ENCODE assay signal across 22 mouse cellular contexts in genomic region chr1:118581179-118581578, GRCm38 (mm10). TPM values are rescaled to one million over a fixed set of nuclear protein-coding genes. Genes with fewer than 3 reads are reported as not detected.
A peak's percentile ranks its signal among the peaks of the same experiment; 100 is the strongest.
DNase-seq lines count a peak whose midpoint lies in the region; ATAC-seq and TF ChIP-seq lines count a peak whose summit lies in the region.
"Had no signal": no experiment of that assay in that cellular context is flagged by ENCODE, and none has a peak within 500 bp of the region (broad histone marks: within the 10 kb centered on the region; RNA-seq: fewer than 3 reads in every experiment).

No protein-coding gene starts in this region.

- peaks cover 22% of the 10 kb centered on the region for H3K36me3 ChIP-seq in liver, embryonic 13.5 days
- H3K36me3 ChIP-seq in liver, postnatal 0 days (replicated peaks; ENCODE audit: insufficient read depth, low read length), result peaks cover 25% of the 10 kb centered on the region
- H3K36me3 ChIP-seq in megakaryocyte, embryonic 14.5 days (replicated peaks; ENCODE audit: low read length), result peaks cover 47% of the 10 kb centered on the region

- H3K4me2 ChIP-seq in liver, embryonic 13.5 days, result no peak overlapping the region
- no peak overlapping the region for H3K4me2 ChIP-seq in liver, postnatal 0 days (ENCODE audit: low read depth, low read length)
- H3K4me2 ChIP-seq: forebrain, embryonic 13.5 days; heart, embryonic 13.5 days; hindbrain, embryonic 12.5 days had no signal

- no peak for DNase-seq in frontal cortex, postnatal 36 days (ENCODE audit: low spot score in 2 of 2)
- no peak for DNase-seq in liver, embryonic 13.5 days
- DNase-seq in liver, postnatal 0 days, result no peak
- no peak for DNase-seq in left cerebral cortex, adult 18-20 months (ENCODE audit: low spot score in 2 of 2)
- no peak for DNase-seq in thymus, adult 18-20 months
- DNase-seq: adrenal gland, postnatal 14 days; cerebellum, adult 11-12 months; cerebellum, adult 9-11 months; cerebellum, postnatal 36 days; forebrain, postnatal 0 days; gastrocnemius, postnatal 36 days; heart, adult 2 months; heart, postnatal 10 days; heart, postnatal 4 days had no signal

- H3K4me3 ChIP-seq in liver, embryonic 13.5 days (replicated peaks), result no peak overlapping the region
- no peak overlapping the region for H3K4me3 ChIP-seq in liver, postnatal 0 days (ENCODE audit: low read depth, low read length)
- peak overlapping the region; percentile 70 for H3K4me3 ChIP-seq in megakaryocyte, embryonic 14.5 days (replicated peaks)
- H3K4me3 ChIP-seq: embryonic facial prominence, embryonic 10.5 days; forebrain, embryonic 13.5 days; heart, adult 2 months; heart, embryonic 13.5 days; hindbrain, embryonic 12.5 days had no signal

- H3K9ac ChIP-seq in liver, embryonic 13.5 days, result no peak overlapping the region
- no peak overlapping the region for H3K9ac ChIP-seq in liver, postnatal 0 days (replicated peaks)
- H3K9ac ChIP-seq: forebrain, embryonic 13.5 days; forebrain, postnatal 0 days; heart, embryonic 13.5 days; hindbrain, embryonic 12.5 days had no signal

- WGBS in liver, embryonic 13.5 days (ENCODE audit: insufficient replicate concordance), result 78% methylated on average over 8 of the region's 8 CpGs
- 71% methylated on average over 8 of the region's 8 CpGs for WGBS in liver, postnatal 0 days (ENCODE audit: insufficient replicate concordance)

- no peak overlapping the region for H3K27ac ChIP-seq in liver, embryonic 13.5 days
- H3K27ac ChIP-seq in liver, postnatal 0 days (ENCODE audit: low read depth), result no peak overlapping the region
- H3K27ac ChIP-seq: embryonic facial prominence, embryonic 10.5 days; forebrain, embryonic 13.5 days; heart, adult 2 months; heart, embryonic 13.5 days; hindbrain, embryonic 12.5 days had no signal

- TF ChIP-seq EP300 in liver, postnatal 0 days (IDR thresholded peaks at IDR 0.05; ENCODE audit: low read depth), result no peak

- peak; percentile 41 for ATAC-seq in frontal cortex, adult (ENCODE audit: low TSS enrichment)
- ATAC-seq in liver, embryonic 13.5 days (ENCODE audit: low read depth), result 0 out of 2 replicates have a peak, but pooled peaks have one; percentile 23
- no peak for ATAC-seq in liver, postnatal 0 days
- ATAC-seq: forebrain, embryonic 13.5 days; forebrain, postnatal 0 days; hindbrain, embryonic 16.5 days had no signal

- no peaks in the 10 kb centered on the region for H3K27me3 ChIP-seq in liver, embryonic 13.5 days
- H3K27me3 ChIP-seq in liver, postnatal 0 days (ENCODE audit: insufficient read depth, low read length), result no peaks in the 10 kb centered on the region
- no peaks in the 10 kb centered on the region for H3K27me3 ChIP-seq in megakaryocyte, embryonic 14.5 days (replicated peaks)
- H3K27me3 ChIP-seq: forebrain, embryonic 13.5 days; heart, embryonic 13.5 days; hindbrain, embryonic 12.5 days had no signal

- no peaks in the 10 kb centered on the region for H3K4me1 ChIP-seq in liver, embryonic 13.5 days (replicated peaks)
- H3K4me1 ChIP-seq in liver, postnatal 0 days (ENCODE audit: insufficient read depth), result no peaks in the 10 kb centered on the region
- peaks cover 12% of the 10 kb centered on the region for H3K4me1 ChIP-seq in megakaryocyte, embryonic 14.5 days
- H3K4me1 ChIP-seq: embryonic facial prominence, embryonic 10.5 days; forebrain, embryonic 13.5 days; heart, embryonic 13.5 days; hindbrain, embryonic 12.5 days had no signal

- H3K9me3 ChIP-seq in liver, embryonic 13.5 days (replicated peaks), result no peaks in the 10 kb centered on the region
- no peaks in the 10 kb centered on the region for H3K9me3 ChIP-seq in liver, postnatal 0 days (ENCODE audit: low read length)
- H3K9me3 ChIP-seq in megakaryocyte, embryonic 14.5 days, result no peaks in the 10 kb centered on the region
- H3K9me3 ChIP-seq: embryonic facial prominence, embryonic 10.5 days; forebrain, embryonic 13.5 days; heart, embryonic 13.5 days; hindbrain, embryonic 12.5 days had no signal

- no peak for TF ChIP-seq CTCF in liver, postnatal 0 days (IDR thresholded peaks at IDR 0.05; ENCODE audit: low read depth)

RNA-seq across cellular contexts. Expression of gene Tfcp2l1, which starts 46.6 kb away (rescaled TPM):
- 0.54 and 0.92 TPM in 2 replicates for polyA plus RNA-seq in liver, embryonic 13.5 days (2015; fragmentation: Nextera tagmentation; extraction: Ambion mirVana)
- 0.62 and 0.96 TPM in 2 replicates for polyA plus RNA-seq in liver, postnatal 0 days (2015; fragmentation: Nextera tagmentation; extraction: Ambion mirVana)
- polyA plus RNA-seq in megakaryocyte, embryonic 14.5 days (2012; ENCODE audit: insufficient read depth, low replicate concordance), result 0.17 TPM in 1 of 2 replicates, not detected in the other
- 1 to 10 TPM; 2.7 to 2.9 TPM for total RNA-seq in left cerebral cortex, adult 18-20 months (2021)
- total RNA-seq: MEL had no signal
